Mouse (Mus musculus) left cerebral cortex, adult 2 months (tissue): ENCODE results near the gene Prkg2. TPM values are rescaled to one million over a fixed set of nuclear protein-coding genes. Genes with fewer than 3 reads are reported as not detected.

ENCODE experiments used
- DNase-seq, 2 experiments: peaks; one replicate each; pipeline ENCODE4 v3.0.0; 2021 to 2022; ENCODE audit warnings: low spot score in 2 of 2, mixed read lengths in 1 of 2; ENCODE audit errors: extremely low spot score in 1 of 2
- H3K27ac ChIP-seq: fragments of 200-600 bp; 2 replicates; pipeline ENCODE4 v1.8.1; 2022
- H3K4me3 ChIP-seq: fragments of 200-600 bp; 2 replicates; pipeline ENCODE4 v1.8.1; 2022
- CTCF ChIP-seq: fragments of 200-600 bp; IDR thresholded peaks from 2 replicates; pipeline ENCODE4 v1.8.1; 2022; ENCODE audit warnings: antibody characterized with exemption, mild to moderate bottlenecking, moderate library complexity
- intact Hi-C: fragments of 180-260 bp; cut with DNase I; formaldehyde crosslinking; loops from one replicate; pipeline ENCODE4 v1.15.1; 2025
- total RNA-seq, 2 experiments: library from RNA; stranded (reverse); gene quantifications; 2 replicates each; pipeline ENCODE4 v1.2.3; 2021

Gene Prkg2
- total RNA-seq, 2 experiments from 2014 or later = 14.7 to 15.5 TPM

DNA sequence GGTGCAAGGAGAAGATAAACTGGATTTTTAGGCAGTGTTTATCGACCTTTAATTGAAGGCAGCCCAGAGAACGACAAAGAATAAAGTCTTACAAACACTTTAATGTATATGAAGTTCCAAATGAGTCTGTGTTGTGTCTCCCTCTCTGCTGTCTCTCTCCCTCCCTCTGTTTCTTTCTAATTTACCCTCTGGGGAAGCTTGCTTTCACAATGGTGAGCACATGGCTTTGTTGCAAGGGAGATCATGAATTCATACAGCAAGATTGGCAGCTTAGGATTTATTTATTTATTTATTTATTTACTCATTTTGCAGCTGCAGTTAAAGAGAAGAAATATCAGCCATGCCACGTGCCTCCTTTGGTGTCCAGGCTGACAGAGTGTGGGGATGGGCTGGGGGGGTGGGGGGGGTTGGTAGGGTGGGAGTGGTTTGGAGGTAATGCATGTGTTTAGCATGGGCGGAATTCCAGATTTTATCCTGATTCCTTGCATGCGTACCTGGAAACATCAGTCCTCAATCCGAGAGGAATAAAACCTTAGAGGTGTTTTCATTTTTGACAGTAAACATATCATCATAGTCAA lies 97.4 kb downstream of the Prkg2 start:
- DNase-seq = no peak
- TF ChIP-seq CTCF = no peak
- intact Hi-C loops = no loop called here
- Histone ChIP-seq H3K27ac (no peak overlapping the region), H3K4me3 (no peak overlapping the region)

GRCm38 (mm10) chr5:98939116-98939515 lies 98.0 kb downstream of the Prkg2 start:
- intact Hi-C loops = no loop called here
- TF ChIP-seq CTCF = no peak
- Histone ChIP-seq H3K27ac (no peak overlapping the region), H3K4me3 (no peak overlapping the region)
- no peak for DNase-seq

- intact Hi-C loops = no loop called here
- no peak overlapping the region for H3K27ac ChIP-seq
- DNase-seq = no peak
- no peak overlapping the region for H3K4me3 ChIP-seq
- TF ChIP-seq CTCF = no peak
These were observed 99.3 kb downstream of the Prkg2 start for GRCm38 (mm10) chr5:98937879-98938278.

DNA sequence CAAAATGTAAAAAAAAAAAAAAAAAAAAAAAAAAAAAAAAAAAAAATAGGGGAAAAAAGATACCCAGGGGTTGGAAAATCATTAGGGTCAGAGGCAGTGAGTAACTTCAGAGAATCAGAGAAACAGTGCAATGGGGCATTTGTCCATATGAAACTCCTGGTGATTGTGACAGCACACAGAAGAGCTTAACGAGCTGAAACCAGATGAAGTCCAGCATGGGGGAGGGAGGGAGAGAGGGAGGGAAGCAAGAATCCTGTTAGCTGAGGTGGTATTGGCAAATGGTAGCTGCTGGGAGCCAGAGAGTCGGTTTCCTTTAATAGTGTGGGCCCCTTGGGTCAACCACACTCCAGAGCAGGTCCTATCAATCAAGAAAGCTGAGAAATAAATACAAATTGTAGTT lies 100.5 kb downstream of the Prkg2 start:
- no peak overlapping the region for H3K27ac ChIP-seq
- DNase-seq = no peak
- intact Hi-C loops = no loop called here
- no peak overlapping the region for H3K4me3 ChIP-seq
- no peak for TF ChIP-seq CTCF

- DNase-seq = no peak
- no peak overlapping the region for H3K27ac ChIP-seq
- no peak overlapping the region for H3K4me3 ChIP-seq
- intact Hi-C loops = no loop called here
- TF ChIP-seq CTCF = no peak
These were observed 101.2 kb downstream of the Prkg2 start for GRCm38 (mm10) chr5:98935930-98936329.

DNA sequence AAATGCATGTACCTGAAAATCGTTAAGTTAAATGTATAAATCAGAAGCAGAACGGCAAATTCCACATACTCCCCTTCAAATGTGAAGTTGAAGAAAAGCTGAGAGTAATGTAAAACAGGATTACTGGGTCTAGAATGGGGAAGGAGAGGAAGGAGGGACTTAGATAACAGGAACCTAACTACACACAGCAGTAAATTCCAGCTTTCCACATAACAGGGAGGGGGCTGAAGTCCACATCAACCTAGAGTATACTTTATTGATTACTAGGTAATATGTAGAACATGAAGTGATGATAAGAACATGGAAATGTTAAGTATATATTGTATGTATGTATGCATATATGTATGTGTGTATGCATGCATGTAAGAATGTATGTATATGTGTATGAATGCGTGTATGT lies 114.2 kb downstream of the Prkg2 start:
- intact Hi-C loops = no loop called here
- TF ChIP-seq CTCF = no peak
- DNase-seq = no peak
- H3K27ac ChIP-seq = no peak overlapping the region
- no peak overlapping the region for H3K4me3 ChIP-seq

GRCm38 (mm10) chr5:98921608-98922007 lies 115.5 kb downstream of the Prkg2 start:
- Histone ChIP-seq H3K4me3 (no peak overlapping the region), H3K27ac (no peak overlapping the region)
- intact Hi-C loops = no loop called here
- no peak for TF ChIP-seq CTCF
- DNase-seq = no peak

DNA sequence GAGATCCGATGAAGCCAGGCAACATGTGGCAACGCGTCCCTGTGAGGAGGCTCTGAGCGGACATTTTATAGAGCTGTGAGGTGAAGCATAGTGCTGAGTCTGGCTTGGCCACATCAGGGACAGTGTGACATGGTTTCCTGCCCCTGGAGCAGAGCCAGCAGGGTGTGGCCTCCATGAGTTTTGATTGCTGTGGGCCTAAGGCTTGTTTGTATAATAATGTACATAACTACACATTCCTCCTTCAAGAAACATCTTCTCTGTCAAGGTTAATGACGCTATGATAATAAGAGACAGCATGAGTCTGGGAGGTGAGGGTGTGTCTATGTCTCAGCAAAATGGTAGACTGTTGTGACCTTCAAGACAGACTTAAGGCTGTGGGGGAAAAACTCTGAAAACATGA lies 118.4 kb downstream of the Prkg2 start:
- intact Hi-C loops = no loop called here
- TF ChIP-seq CTCF = no peak
- Histone ChIP-seq H3K27ac (no peak overlapping the region), H3K4me3 (no peak overlapping the region)
- DNase-seq = no peak

- DNase-seq = no peak
- Histone ChIP-seq H3K4me3 (no peak overlapping the region), H3K27ac (no peak overlapping the region)
- intact Hi-C loops = loop anchor here (1.0 to 10.0 kb wide), 2 partner anchors 132 to 256 kb away; partner anchors contain the start of gene Prkg2
- peak; percentile 64 for TF ChIP-seq CTCF
These were observed 134.8 kb downstream of the Prkg2 start for GRCm38 (mm10) chr5:98902339-98902738.

- no peak for DNase-seq
- Histone ChIP-seq H3K4me3 (no peak overlapping the region), H3K27ac (no peak overlapping the region)
- no peak for TF ChIP-seq CTCF
- intact Hi-C loops = loop anchor here (10.0 kb wide), 1 partner anchor 134 kb away; the partner anchor contains the start of gene Prkg2
These were observed 136.2 kb downstream of the Prkg2 start for GRCm38 (mm10) chr5:98900926-98901325.

DNA sequence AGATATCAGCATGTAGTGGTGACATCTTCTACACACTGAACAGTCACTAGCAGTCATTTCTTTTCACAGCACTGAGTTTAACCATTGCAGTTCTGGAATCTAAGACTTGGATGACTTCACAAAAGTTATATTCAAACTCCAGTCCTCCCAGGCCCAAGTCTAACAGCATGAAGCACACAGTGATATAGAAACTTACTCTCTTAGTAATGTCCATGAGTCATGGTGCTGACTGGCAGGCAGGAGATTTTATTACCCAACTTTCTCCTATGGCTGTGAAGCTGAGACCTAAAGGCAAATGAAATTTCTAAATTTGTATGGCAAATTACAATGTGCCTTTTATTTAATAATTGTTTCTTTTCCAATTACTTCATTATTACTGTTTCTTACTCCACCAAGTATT lies 139.2 kb downstream of the Prkg2 start:
- no peak for DNase-seq
- intact Hi-C loops = no loop called here
- no peak for TF ChIP-seq CTCF
- no peak overlapping the region for H3K27ac ChIP-seq
- no peak overlapping the region for H3K4me3 ChIP-seq

DNA sequence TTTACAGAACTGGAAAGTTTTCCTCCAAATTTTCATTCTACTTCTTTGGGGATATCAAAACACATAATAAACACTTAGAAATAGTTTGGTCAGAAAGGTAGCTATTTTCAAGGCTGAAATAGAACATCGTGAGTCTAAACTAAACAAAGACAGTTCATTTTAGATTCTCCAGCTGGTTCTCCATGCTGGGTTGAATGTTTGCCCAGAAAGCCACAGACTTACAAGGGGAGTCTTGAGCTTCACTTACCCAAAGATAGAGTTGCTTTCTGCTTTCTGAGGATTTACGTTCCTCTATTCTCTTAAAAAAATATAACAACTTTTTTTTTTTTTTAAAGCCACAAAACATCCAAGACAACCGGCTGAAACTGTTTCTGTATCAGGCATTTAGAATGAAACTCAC lies 142.9 kb downstream of the Prkg2 start:
- no peak for TF ChIP-seq CTCF
- Histone ChIP-seq H3K4me3 (no peak overlapping the region), H3K27ac (no peak overlapping the region)
- intact Hi-C loops = no loop called here
- DNase-seq = no peak

DNA sequence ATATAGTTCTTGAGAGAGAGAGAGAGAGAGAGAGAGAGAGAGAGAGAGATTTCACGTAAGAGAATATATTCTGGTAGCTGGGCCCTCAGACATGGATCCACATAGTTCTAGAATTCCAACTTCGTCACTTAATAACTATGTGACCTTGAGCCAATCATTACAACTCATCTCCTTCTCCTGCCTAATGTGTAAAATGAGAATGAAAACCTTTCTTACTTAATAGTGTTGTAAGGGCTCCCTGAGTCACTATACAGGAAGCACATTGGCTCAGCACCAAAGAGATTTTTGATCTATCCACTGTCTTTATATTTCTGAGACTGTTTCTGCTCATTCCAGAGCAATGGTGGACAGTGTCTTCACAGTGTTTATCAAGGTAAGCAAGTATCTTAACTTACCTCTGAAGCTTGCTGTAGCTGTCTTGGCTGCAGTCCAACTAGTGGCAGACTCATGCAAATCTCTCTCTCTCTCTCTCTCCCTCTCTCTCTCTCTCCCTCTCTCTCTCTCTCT lies 146.6 kb downstream of the Prkg2 start:
- no peak for TF ChIP-seq CTCF
- intact Hi-C loops = no loop called here
- H3K4me3 ChIP-seq = no peak overlapping the region

More for the DNA sequence above, 146.6 kb downstream of the Prkg2 start:
- no peak overlapping the region for H3K27ac ChIP-seq
- DNase-seq = no peak
